Mouse (Mus musculus): ENCODE data around the gene Tecta. TPM values are rescaled to one million over a fixed set of nuclear protein-coding genes. Genes with fewer than 3 reads are reported as not detected.
A peak's percentile ranks its signal among the peaks of the same experiment; 100 is the strongest.

Tecta gene
- polyA plus RNA-seq, 1 experiment from 2014 or later = 0.07 TPM

DNA sequence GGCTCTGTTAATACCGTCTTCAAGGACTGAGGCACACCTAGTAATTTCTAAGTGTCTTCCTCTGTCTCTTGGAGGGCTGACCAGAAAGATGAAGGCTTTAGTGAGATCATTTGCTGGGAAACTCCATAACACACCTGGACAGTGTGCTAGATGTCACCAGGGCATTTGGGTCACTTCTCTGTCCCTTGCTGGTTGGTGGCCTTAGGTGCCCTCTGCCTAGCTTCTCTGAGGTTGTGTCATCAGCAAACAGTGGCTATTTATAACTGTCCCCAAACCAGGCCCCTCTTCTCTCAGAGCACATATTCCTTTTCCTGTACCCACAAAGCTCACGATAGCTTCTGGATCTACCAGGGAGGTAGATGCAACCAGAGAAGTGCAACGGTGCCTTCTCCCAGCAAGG is 64.8 kb downstream of the Tecta start:
- no peak overlapping the region for H3K4me3 ChIP-seq
- 67% methylated on average over 3 of the region's 3 CpGs for WGBS (ENCODE audit: insufficient replicate concordance)
- no peak overlapping the region for H3K4me2 ChIP-seq
- no peaks in the 10 kb centered on the region for H3K4me1 ChIP-seq
- H3K27ac ChIP-seq = no peak overlapping the region
- no peak for ATAC-seq
- H3K36me3 ChIP-seq = no peaks in the 10 kb centered on the region
- peaks cover 10% of the 10 kb centered on the region; the same call in 1 of the 2 replicates for H3K27me3 ChIP-seq (replicated peaks)
- no peak overlapping the region for H3K9ac ChIP-seq
- no peaks in the 10 kb centered on the region for H3K9me3 ChIP-seq (replicated peaks)

- no peaks in the 10 kb centered on the region for H3K9me3 ChIP-seq (replicated peaks)
- H3K9ac ChIP-seq = no peak overlapping the region
- peaks cover 12% of the 10 kb centered on the region; the same call in 1 of the 2 replicates for H3K27me3 ChIP-seq (replicated peaks)
- H3K4me2 ChIP-seq = no peak overlapping the region
- no peaks in the 10 kb centered on the region for H3K4me1 ChIP-seq
- ATAC-seq = no peak
- H3K36me3 ChIP-seq = no peaks in the 10 kb centered on the region
- H3K4me3 ChIP-seq = no peak overlapping the region
- 51% methylated on average over 12 of the region's 12 CpGs for WGBS (ENCODE audit: insufficient replicate concordance)
- no peak overlapping the region for H3K27ac ChIP-seq
Measured at GRCm38 (mm10) chr9:42332692-42333091, 67.0 kb downstream of the Tecta start.

DNA sequence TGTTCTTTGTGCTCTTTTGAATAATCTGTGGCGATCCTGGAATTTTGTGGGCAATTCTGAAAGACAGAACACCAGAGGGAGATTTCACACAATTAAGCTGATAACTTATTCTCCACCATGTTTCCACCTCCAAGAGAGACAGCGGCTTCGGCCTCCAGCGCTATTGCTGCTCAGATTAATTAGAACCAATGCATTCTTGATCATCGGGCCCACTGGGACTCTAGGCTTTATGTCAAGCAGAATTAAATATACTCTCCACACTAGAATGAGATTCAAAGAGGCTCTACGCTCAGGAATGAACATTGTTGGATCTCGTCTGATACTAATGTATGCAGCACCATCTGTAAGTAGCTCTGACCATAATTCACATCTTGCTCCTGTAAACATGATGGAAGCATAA is 68.4 kb downstream of the Tecta start:
- Histone ChIP-seq H3K27me3 (replicated peaks) (peaks cover 12% of the 10 kb centered on the region; the same call in 1 of the 2 replicates), H3K27ac (no peak overlapping the region), H3K4me2 (no peak overlapping the region), H3K4me3 (no peak overlapping the region), H3K4me1 (no peaks in the 10 kb centered on the region), H3K9ac (no peak overlapping the region), H3K36me3 (no peaks in the 10 kb centered on the region), H3K9me3 (replicated peaks) (no peaks in the 10 kb centered on the region)
- WGBS (ENCODE audit: insufficient replicate concordance) = 71% methylated on average over 7 of the region's 7 CpGs
- ATAC-seq = no peak

DNA sequence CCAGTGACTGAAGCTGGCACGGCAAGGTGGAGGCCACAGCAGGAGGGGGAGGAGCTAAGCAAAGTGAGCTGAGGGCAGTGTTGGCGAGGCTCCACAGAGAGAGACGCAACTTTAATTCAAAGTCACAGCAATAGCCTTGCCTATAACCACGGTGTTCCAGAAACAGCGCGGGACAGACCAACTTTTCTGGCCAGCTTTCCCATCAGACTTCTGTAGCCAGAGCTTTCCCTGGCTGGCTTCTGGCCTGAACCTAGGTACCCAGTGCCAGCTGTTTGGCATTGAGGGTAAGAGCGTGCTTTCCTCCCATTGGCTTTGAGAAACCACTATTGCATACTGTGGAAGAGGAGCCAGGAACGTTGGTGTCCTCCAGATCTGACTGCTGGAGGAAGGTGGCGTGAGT is 70.0 kb downstream of the Tecta start:
- no peak overlapping the region for H3K9ac ChIP-seq
- no peaks in the 10 kb centered on the region for H3K9me3 ChIP-seq (replicated peaks)
- H3K4me3 ChIP-seq = no peak overlapping the region
- H3K27me3 ChIP-seq (replicated peaks) = peaks cover 17% of the 10 kb centered on the region
- WGBS (ENCODE audit: insufficient replicate concordance) = 66% methylated on average over 9 of the region's 9 CpGs
- no peak overlapping the region for H3K4me2 ChIP-seq
- ATAC-seq = no peak
- no peaks in the 10 kb centered on the region for H3K36me3 ChIP-seq
- no peaks in the 10 kb centered on the region for H3K4me1 ChIP-seq
- no peak overlapping the region for H3K27ac ChIP-seq

- Histone ChIP-seq H3K36me3 (no peaks in the 10 kb centered on the region), H3K9me3 (replicated peaks) (no peaks in the 10 kb centered on the region), H3K9ac (no peak overlapping the region), H3K4me1 (no peaks in the 10 kb centered on the region), H3K27ac (no peak overlapping the region), H3K27me3 (replicated peaks) (peaks cover 15% of the 10 kb centered on the region), H3K4me3 (no peak overlapping the region), H3K4me2 (no peak overlapping the region)
- WGBS (ENCODE audit: insufficient replicate concordance) = 26% methylated on average over 11 of the region's 11 CpGs
- no peak for ATAC-seq
Measured at GRCm38 (mm10) chr9:42326688-42327440, 72.9 kb downstream of the Tecta start.

DNA sequence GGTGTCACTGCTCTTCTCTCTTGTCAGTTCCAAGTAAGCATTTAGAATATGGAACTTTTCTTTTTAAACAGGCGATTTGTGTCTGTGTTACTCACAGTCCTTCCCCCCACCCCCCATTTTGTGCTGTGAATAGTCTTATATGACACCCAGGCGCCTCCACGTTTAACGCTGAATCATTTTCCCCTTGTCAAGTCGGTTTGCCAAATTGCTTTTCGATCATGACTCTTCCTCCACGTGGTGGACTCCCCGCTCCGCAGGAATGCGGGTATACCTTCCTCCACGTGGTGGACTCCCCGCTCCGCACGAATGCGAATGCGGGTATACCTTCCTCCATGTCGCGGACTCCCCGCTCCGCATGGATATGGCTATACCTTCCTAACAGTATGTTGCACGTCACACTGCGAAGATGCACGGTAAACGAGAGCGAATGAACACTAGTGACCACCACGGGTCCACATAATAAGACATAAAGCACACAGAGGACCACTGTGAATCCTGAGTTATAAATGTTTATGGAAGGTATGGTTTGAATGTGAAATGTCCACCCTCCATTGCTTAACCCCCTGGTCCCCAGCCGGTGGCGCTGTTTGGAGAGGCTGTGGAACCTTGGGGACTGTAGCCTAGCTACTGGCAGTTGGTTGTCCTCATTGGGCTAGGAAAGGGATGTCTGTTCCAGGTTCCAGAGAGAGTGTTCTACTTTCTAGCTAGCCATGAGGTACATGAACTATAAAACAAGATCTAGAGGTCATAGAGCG is 74.9 kb downstream of the Tecta start:
- no peaks in the 10 kb centered on the region for H3K4me1 ChIP-seq
- no peak overlapping the region for H3K27ac ChIP-seq
- H3K27me3 ChIP-seq (replicated peaks) = peaks cover 8% of the 10 kb centered on the region
- no peak overlapping the region for H3K4me3 ChIP-seq
- ATAC-seq = no peak
- no peaks in the 10 kb centered on the region for H3K9me3 ChIP-seq (replicated peaks)
- WGBS (ENCODE audit: insufficient replicate concordance) = 45% methylated on average over 29 of the region's 29 CpGs
- H3K36me3 ChIP-seq = no peaks in the 10 kb centered on the region
- no peak overlapping the region for H3K9ac ChIP-seq
- peak overlapping the region; percentile 12 for H3K4me2 ChIP-seq

GRCm38 (mm10) chr9:42323238-42323637 is 76.5 kb downstream of the Tecta start:
- 74% methylated on average over 8 of the region's 8 CpGs for WGBS (ENCODE audit: insufficient replicate concordance)
- Histone ChIP-seq H3K4me3 (no peak overlapping the region), H3K4me2 (no peak overlapping the region), H3K27me3 (replicated peaks) (peaks cover 7% of the 10 kb centered on the region), H3K9ac (no peak overlapping the region), H3K36me3 (no peaks in the 10 kb centered on the region), H3K4me1 (no peaks in the 10 kb centered on the region), H3K27ac (no peak overlapping the region), H3K9me3 (replicated peaks) (no peaks in the 10 kb centered on the region)
- no peak for ATAC-seq

DNA sequence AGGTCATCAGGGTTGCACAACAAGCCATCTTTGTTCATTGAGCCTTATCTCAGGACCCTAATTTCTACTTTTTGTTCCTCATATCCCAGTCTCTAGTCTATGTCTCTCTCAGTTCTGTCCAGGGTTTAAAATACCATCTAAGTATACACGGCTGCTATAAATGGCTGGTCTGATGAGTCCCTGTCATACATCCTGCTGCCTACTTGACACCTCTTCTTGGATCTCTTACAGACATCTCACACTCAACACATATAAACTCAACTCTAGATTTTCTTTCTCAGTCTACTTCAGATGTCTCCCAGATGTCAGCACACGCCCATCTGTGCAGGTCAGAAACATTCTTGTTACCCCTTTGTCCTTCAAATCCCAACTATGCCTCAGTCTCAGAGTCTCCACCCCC is 78.3 kb downstream of the Tecta start:
- Histone ChIP-seq H3K9ac (no peak overlapping the region), H3K4me1 (no peaks in the 10 kb centered on the region), H3K4me2 (no peak overlapping the region), H3K4me3 (no peak overlapping the region), H3K27ac (no peak overlapping the region), H3K27me3 (replicated peaks) (peaks cover 11% of the 10 kb centered on the region), H3K36me3 (no peaks in the 10 kb centered on the region), H3K9me3 (replicated peaks) (no peaks in the 10 kb centered on the region)
- no peak for ATAC-seq
- 69% methylated on average over 2 of the region's 2 CpGs for WGBS (ENCODE audit: insufficient replicate concordance)

DNA sequence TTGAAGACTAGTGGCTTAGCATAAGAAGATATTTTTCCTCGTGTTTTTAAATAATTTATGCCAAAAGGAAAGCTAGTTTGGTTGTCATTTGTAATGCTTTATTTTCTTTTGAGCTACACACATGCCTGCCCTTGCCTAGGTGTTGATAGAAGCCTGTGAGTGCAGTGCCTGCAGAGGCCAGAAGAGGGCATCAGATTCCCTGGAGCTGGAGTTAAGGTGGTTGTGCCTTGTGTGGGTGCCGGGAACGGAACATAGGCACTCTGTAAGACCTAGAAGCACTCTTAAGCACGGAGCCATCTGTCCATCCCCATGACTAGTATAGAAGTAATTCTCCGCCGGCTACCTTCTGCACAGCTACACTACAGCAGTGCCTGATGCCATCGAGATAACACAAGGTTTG is 79.1 kb downstream of the Tecta start:
- Histone ChIP-seq H3K9me3 (replicated peaks) (no peaks in the 10 kb centered on the region), H3K9ac (no peak overlapping the region), H3K36me3 (no peaks in the 10 kb centered on the region), H3K4me1 (no peaks in the 10 kb centered on the region), H3K27ac (no peak overlapping the region), H3K27me3 (replicated peaks) (peaks cover 11% of the 10 kb centered on the region), H3K4me3 (no peak overlapping the region), H3K4me2 (no peak overlapping the region)
- ATAC-seq = no peak
- WGBS (ENCODE audit: insufficient replicate concordance) = 82% methylated on average over 7 of the region's 7 CpGs

GRCm38 (mm10) chr9:42318455-42318987 is 81.2 kb downstream of the Tecta start:
- 76% methylated on average over 9 of the region's 9 CpGs for WGBS (ENCODE audit: insufficient replicate concordance)
- Histone ChIP-seq H3K9me3 (replicated peaks) (no peaks in the 10 kb centered on the region), H3K9ac (no peak overlapping the region), H3K4me2 (no peak overlapping the region), H3K27me3 (replicated peaks) (peaks cover 4% of the 10 kb centered on the region; the same call in 1 of the 2 replicates), H3K4me3 (no peak overlapping the region), H3K27ac (no peak overlapping the region), H3K4me1 (no peaks in the 10 kb centered on the region), H3K36me3 (no peaks in the 10 kb centered on the region)
- no peak for ATAC-seq

- Histone ChIP-seq H3K9ac (no peak overlapping the region), H3K36me3 (no peaks in the 10 kb centered on the region), H3K4me3 (no peak overlapping the region), H3K4me1 (no peaks in the 10 kb centered on the region), H3K27ac (no peak overlapping the region), H3K4me2 (no peak overlapping the region), H3K9me3 (replicated peaks) (no peaks in the 10 kb centered on the region), H3K27me3 (replicated peaks) (peaks cover 4% of the 10 kb centered on the region; the same call in 1 of the 2 replicates)
- WGBS (ENCODE audit: insufficient replicate concordance) = 36% methylated on average over 3 of the region's 3 CpGs
- ATAC-seq = no peak
Measured at GRCm38 (mm10) chr9:42317337-42317736, 82.4 kb downstream of the Tecta start.

GRCm38 (mm10) chr9:42315816-42316215 is 83.9 kb downstream of the Tecta start:
- H3K36me3 ChIP-seq = no peaks in the 10 kb centered on the region
- no peak for ATAC-seq
- no peak overlapping the region for H3K4me3 ChIP-seq
- 60% methylated on average over 3 of the region's 3 CpGs for WGBS (ENCODE audit: insufficient replicate concordance)
- H3K27me3 ChIP-seq (replicated peaks) = peaks cover 4% of the 10 kb centered on the region; the same call in 1 of the 2 replicates
- no peak overlapping the region for H3K27ac ChIP-seq
- H3K9me3 ChIP-seq (replicated peaks) = no peaks in the 10 kb centered on the region
- H3K4me2 ChIP-seq = no peak overlapping the region
- H3K9ac ChIP-seq = no peak overlapping the region
- H3K4me1 ChIP-seq = no peaks in the 10 kb centered on the region

Data from liver, embryonic 12.5 days (tissue).